30 mouse cellular contexts compared by ENCODE assay signal in genomic region chr8:91908731-91909353, GRCm38 (mm10).
DNase-seq lines count a peak whose midpoint lies in the region; ATAC-seq and TF ChIP-seq lines count a peak whose summit lies in the region.
"Had no signal": no experiment of that assay in that cellular context is flagged by ENCODE, and none has a peak within 500 bp of the region (broad histone marks: within the 10 kb centered on the region; RNA-seq: fewer than 3 reads in every experiment).

No protein-coding gene starts in this region.

- TF ChIP-seq EP300 in heart, adult 2 months (IDR thresholded peaks at IDR 0.05; ENCODE audit: insufficient read depth, low read depth, low read length), result no peak
- TF ChIP-seq EP300 in lung, postnatal 0 days (IDR thresholded peaks at IDR 0.05), result peak; percentile 25; the same call in 1 of the 2 replicates

- no peak; the same call in 1 of the 2 replicates for ATAC-seq in embryonic facial prominence, embryonic 14.5 days (ENCODE audit: low read depth)
- peak; percentile 23; the same call in 1 of the 2 replicates for ATAC-seq in lung, postnatal 0 days
- ATAC-seq in cerebellum, adult (ENCODE audit: insufficient number of reproducible peaks, low FRiP score, low TSS enrichment), result no peak
- ATAC-seq: forebrain, embryonic 16.5 days; hindbrain, postnatal 0 days; intestine, embryonic 15.5 days; liver, embryonic 12.5 days; liver, postnatal 0 days; midbrain, embryonic 16.5 days; Patski had no signal

- H3K27ac ChIP-seq in heart, adult 2 months, result no peak overlapping the region
- no peak overlapping the region for H3K27ac ChIP-seq in embryonic facial prominence, embryonic 14.5 days (replicated peaks; ENCODE audit: low read depth, low read length)
- no peak overlapping the region for H3K27ac ChIP-seq in lung, postnatal 0 days (ENCODE audit: low read length)
- H3K27ac ChIP-seq: embryonic facial prominence, embryonic 12.5 days; gastrocnemius, adult 2 months; hindbrain, postnatal 0 days; intestine, embryonic 15.5 days; kidney, embryonic 15.5 days; layer of hippocampus, adult 2 months; left cerebral cortex, adult 2 months; liver, embryonic 12.5 days; neural tube, embryonic 12.5 days; stomach, postnatal 0 days had no signal

- H3K27me3 ChIP-seq in heart, adult 2 months (ENCODE audit: control insufficient read depth, insufficient read depth, low read length), result no peaks in the 10 kb centered on the region
- no peaks in the 10 kb centered on the region for H3K27me3 ChIP-seq in embryonic facial prominence, embryonic 14.5 days (replicated peaks; ENCODE audit: control insufficient read depth, insufficient read depth, low read length)
- no peaks in the 10 kb centered on the region for H3K27me3 ChIP-seq in lung, postnatal 0 days (replicated peaks; ENCODE audit: insufficient read depth, low read length)
- H3K27me3 ChIP-seq: intestine, embryonic 15.5 days; Patski had no signal

- no peaks in the 10 kb centered on the region for H3K79me2 ChIP-seq in heart, adult 2 months (replicated peaks; ENCODE audit: control insufficient read depth, insufficient read depth, low read length)

- no peaks in the 10 kb centered on the region for H3K9me3 ChIP-seq in embryonic facial prominence, embryonic 14.5 days (ENCODE audit: control insufficient read depth, low read length)
- H3K9me3 ChIP-seq in lung, postnatal 0 days (ENCODE audit: low read length), result no peaks in the 10 kb centered on the region
- H3K9me3 ChIP-seq: embryonic facial prominence, embryonic 12.5 days; intestine, embryonic 15.5 days; kidney, embryonic 15.5 days; liver, embryonic 12.5 days; neural tube, embryonic 12.5 days had no signal

- no peaks in the 10 kb centered on the region for H3K36me3 ChIP-seq in heart, adult 2 months (ENCODE audit: control insufficient read depth, insufficient read depth, low read length)
- no peaks in the 10 kb centered on the region for H3K36me3 ChIP-seq in embryonic facial prominence, embryonic 14.5 days (ENCODE audit: control insufficient read depth, insufficient read depth, low read length)
- no peaks in the 10 kb centered on the region for H3K36me3 ChIP-seq in lung, postnatal 0 days (ENCODE audit: insufficient read depth, low read length)
- H3K36me3 ChIP-seq: embryonic facial prominence, embryonic 12.5 days; intestine, embryonic 15.5 days; kidney, embryonic 15.5 days; liver, embryonic 12.5 days; neural tube, embryonic 12.5 days had no signal

- WGBS in heart, adult 2 months, result 86% methylated on average over 9 of the region's 9 CpGs
- 61% methylated on average over 9 of the region's 9 CpGs for WGBS in embryonic facial prominence, embryonic 14.5 days
- WGBS in lung, postnatal 0 days, result 48% methylated on average over 7 of the region's 9 CpGs

- intact Hi-C loops in heart, adult 2 months (cut with DNase I), result no loop called here

- H3K4me3 ChIP-seq in heart, adult 2 months, result no peak overlapping the region
- no peak overlapping the region for H3K4me3 ChIP-seq in embryonic facial prominence, embryonic 14.5 days (ENCODE audit: low read depth, low read length)
- H3K4me3 ChIP-seq in lung, postnatal 0 days (ENCODE audit: low read depth, low read length), result no peak overlapping the region
- H3K4me3 ChIP-seq: embryonic facial prominence, embryonic 12.5 days; erythroblast, embryonic 14.5 days; gastrocnemius, adult 2 months; intestine, embryonic 15.5 days; kidney, embryonic 15.5 days; layer of hippocampus, adult 2 months; left cerebral cortex, adult 2 months; liver, embryonic 12.5 days; neural tube, embryonic 12.5 days had no signal

- no peak for TF ChIP-seq CTCF in heart, adult 2 months (IDR thresholded peaks at IDR 0.05)
- no peak for TF ChIP-seq CTCF in lung, postnatal 0 days (IDR thresholded peaks at IDR 0.05)

- no peak overlapping the region for H3K4me2 ChIP-seq in embryonic facial prominence, embryonic 14.5 days (ENCODE audit: low read depth, low read length)
- no peak overlapping the region for H3K4me2 ChIP-seq in lung, postnatal 0 days (replicated peaks; ENCODE audit: low read depth, low read length)
- H3K4me2 ChIP-seq: embryonic facial prominence, embryonic 12.5 days; intestine, embryonic 15.5 days; kidney, embryonic 15.5 days; liver, embryonic 12.5 days; midbrain, embryonic 11.5 days; neural tube, embryonic 12.5 days had no signal

- H3K4me1 ChIP-seq in heart, adult 2 months (ENCODE audit: control insufficient read depth, insufficient read depth, low read length), result peaks cover 1% of the 10 kb centered on the region; the same call in 1 of the 2 replicates
- H3K4me1 ChIP-seq in embryonic facial prominence, embryonic 14.5 days (ENCODE audit: control insufficient read depth, insufficient read depth, low read length), result 0 out of 2 replicates have a peak, but pooled peaks cover 4% of the 10 kb centered on the region
- H3K4me1 ChIP-seq in lung, postnatal 0 days (ENCODE audit: insufficient read depth, low read depth, low read length), result no peaks in the 10 kb centered on the region; the same call in 1 of the 2 replicates
- H3K4me1 ChIP-seq: liver, embryonic 12.5 days had no signal

- no peak for TF ChIP-seq POLR2A in heart, adult 2 months (IDR thresholded peaks at IDR 0.05; ENCODE audit: insufficient read depth, low read depth, low read length)

- no peak overlapping the region for H3K9ac ChIP-seq in heart, adult 2 months (ENCODE audit: low read depth, low read length)
- no peak overlapping the region for H3K9ac ChIP-seq in embryonic facial prominence, embryonic 14.5 days (ENCODE audit: low read depth, low read length)
- no peak overlapping the region for H3K9ac ChIP-seq in lung, postnatal 0 days (replicated peaks; ENCODE audit: low read depth)
- H3K9ac ChIP-seq: embryonic facial prominence, embryonic 12.5 days; intestine, embryonic 15.5 days; kidney, embryonic 15.5 days; liver, embryonic 12.5 days; liver, postnatal 0 days; neural tube, embryonic 12.5 days had no signal

- DNase-seq in heart, adult 11 months, result peak; percentile 73
- DNase-seq in heart, adult 2 months, result no peak
- DNase-seq in embryonic facial prominence, embryonic 14.5 days (ENCODE audit: low spot score), result peak; percentile 51
- DNase-seq in lung, postnatal 0 days (ENCODE audit: low spot score), result peak; percentile 28
- peak; percentile 36 for DNase-seq in mesoderm, embryonic 11.5 days (ENCODE audit: low read depth, low spot score)
- no peak for DNase-seq in thymus, postnatal 4 days
- no peak for DNase-seq in spleen, postnatal 36 days (ENCODE audit: low spot score in 2 of 2)
- DNase-seq: cerebellum, adult 11-12 months; cerebellum, adult 9-11 months; kidney, postnatal 36 days; liver, postnatal 0 days; right cerebral cortex, adult 18-20 months; spleen, adult 18-20 months; thymus, adult 2 months had no signal

Comparison
In these comparisons a context has a peak if more than half of its experiments do, and no peak if none do; other contexts are left out.
1. DNase-seq: peak in heart, adult 11 months (single experiment), embryonic facial prominence, embryonic 14.5 days (single experiment), lung, postnatal 0 days (single experiment) and mesoderm, embryonic 11.5 days (single experiment); none in heart, adult 2 months (0 of 2), thymus, postnatal 4 days (single experiment) and spleen, postnatal 36 days (0 of 2).